In the genomic region with DNA sequence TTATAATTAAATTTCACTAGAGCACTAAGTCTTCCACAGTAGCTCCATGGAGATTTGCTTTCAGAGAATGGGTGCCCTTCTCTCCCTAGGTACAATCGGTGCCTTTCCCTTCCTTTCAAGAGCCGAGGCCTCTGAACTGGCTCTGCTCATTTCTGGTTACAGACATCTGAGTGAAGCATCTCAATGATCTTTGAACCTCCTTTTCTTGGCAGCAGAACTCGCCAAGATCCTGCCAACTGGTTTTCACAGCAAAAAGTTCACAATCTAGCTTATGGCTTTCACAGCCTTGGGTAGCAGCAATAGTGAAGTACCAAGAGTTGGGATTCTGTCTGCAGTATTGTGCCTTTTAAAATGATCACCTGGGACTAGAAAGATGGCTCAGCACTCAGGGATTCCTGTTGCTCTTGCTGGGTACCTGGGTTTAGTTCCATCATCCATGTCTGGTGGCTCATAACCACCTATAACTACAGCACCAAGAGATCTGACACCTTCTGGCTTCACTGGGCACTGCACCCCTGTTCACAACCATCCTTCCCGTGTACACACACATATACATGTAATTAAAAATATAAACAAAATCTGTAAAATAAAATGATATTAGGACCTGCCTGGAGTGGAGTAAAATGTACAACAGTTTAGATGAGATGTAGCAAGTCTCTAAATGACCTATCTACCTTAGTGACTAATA, we compare ENCODE assay signal across 13 mouse cellular contexts.
DNase-seq lines count a peak whose midpoint lies in the region; ATAC-seq and TF ChIP-seq lines count a peak whose summit lies in the region.
"Had no signal": no experiment of that assay in that cellular context is flagged by ENCODE, and none has a peak within 500 bp of the region (broad histone marks: within the 10 kb centered on the region; RNA-seq: fewer than 3 reads in every experiment).

No protein-coding gene starts in this region.

- H3K27me3 ChIP-seq in heart, adult 2 months (ENCODE audit: control insufficient read depth, insufficient read depth, low read length) = no peaks in the 10 kb centered on the region
- H3K27me3 ChIP-seq in kidney, postnatal 0 days (ENCODE audit: insufficient read depth, low read length) = no peaks in the 10 kb centered on the region
- H3K27me3 ChIP-seq in kidney, embryonic 16.5 days (ENCODE audit: insufficient read depth, low read length) = no peaks in the 10 kb centered on the region
- H3K27me3 ChIP-seq in midbrain, postnatal 0 days (ENCODE audit: insufficient read depth, low read length) = no peaks in the 10 kb centered on the region
- H3K27me3 ChIP-seq in midbrain, embryonic 15.5 days (replicated peaks) = no peaks in the 10 kb centered on the region
- H3K27me3 ChIP-seq in stomach, postnatal 0 days (ENCODE audit: control insufficient read depth, insufficient read depth, low read length) = no peaks in the 10 kb centered on the region
- H3K27me3 ChIP-seq: limb, embryonic 12.5 days had no signal

- no peaks in the 10 kb centered on the region for H3K9me3 ChIP-seq in kidney, postnatal 0 days (replicated peaks; ENCODE audit: low read length)
- H3K9me3 ChIP-seq in kidney, embryonic 16.5 days (ENCODE audit: low read length) = no peaks in the 10 kb centered on the region
- no peaks in the 10 kb centered on the region for H3K9me3 ChIP-seq in midbrain, postnatal 0 days (ENCODE audit: low read length)
- no peaks in the 10 kb centered on the region for H3K9me3 ChIP-seq in midbrain, embryonic 15.5 days
- no peaks in the 10 kb centered on the region for H3K9me3 ChIP-seq in stomach, postnatal 0 days (ENCODE audit: control insufficient read depth, low read length)
- H3K9me3 ChIP-seq: embryonic facial prominence, embryonic 10.5 days; limb, embryonic 12.5 days had no signal

- no peak for TF ChIP-seq EP300 in heart, adult 2 months (IDR thresholded peaks at IDR 0.05; ENCODE audit: insufficient read depth, low read depth, low read length)
- TF ChIP-seq EP300 in stomach, postnatal 0 days (optimal IDR thresholded peaks at IDR 0.05) = no peak

- no peak overlapping the region for H3K9ac ChIP-seq in heart, adult 2 months (ENCODE audit: low read depth, low read length)
- no peak overlapping the region for H3K9ac ChIP-seq in kidney, postnatal 0 days (ENCODE audit: low read depth, low read length)
- H3K9ac ChIP-seq in kidney, embryonic 16.5 days (replicated peaks; ENCODE audit: low read length) = no peak overlapping the region
- H3K9ac ChIP-seq in midbrain, postnatal 0 days (replicated peaks; ENCODE audit: low read length, poor library complexity, severe bottlenecking) = no peak overlapping the region
- no peak overlapping the region for H3K9ac ChIP-seq in midbrain, embryonic 15.5 days
- H3K9ac ChIP-seq in stomach, postnatal 0 days (ENCODE audit: low read length) = no peak overlapping the region
- H3K9ac ChIP-seq: limb, embryonic 12.5 days had no signal

- H3K27ac ChIP-seq in heart, adult 2 months = no peak overlapping the region
- no peak overlapping the region for H3K27ac ChIP-seq in kidney, postnatal 0 days
- H3K27ac ChIP-seq in kidney, embryonic 16.5 days (ENCODE audit: low read length) = no peak overlapping the region
- no peak overlapping the region for H3K27ac ChIP-seq in midbrain, postnatal 0 days (ENCODE audit: low read depth, low read length)
- no peak overlapping the region for H3K27ac ChIP-seq in midbrain, embryonic 15.5 days
- H3K27ac ChIP-seq in stomach, postnatal 0 days (replicated peaks) = no peak overlapping the region
- H3K27ac ChIP-seq: embryonic facial prominence, embryonic 10.5 days; limb, embryonic 12.5 days had no signal

- H3K4me1 ChIP-seq in heart, adult 2 months (ENCODE audit: control insufficient read depth, insufficient read depth, low read length) = no peaks in the 10 kb centered on the region
- no peaks in the 10 kb centered on the region for H3K4me1 ChIP-seq in kidney, postnatal 0 days (replicated peaks; ENCODE audit: insufficient read depth, low read length)
- no peaks in the 10 kb centered on the region for H3K4me1 ChIP-seq in kidney, embryonic 16.5 days (ENCODE audit: insufficient read depth, low read length)
- no peaks in the 10 kb centered on the region for H3K4me1 ChIP-seq in midbrain, postnatal 0 days (ENCODE audit: insufficient read depth, low read length)
- H3K4me1 ChIP-seq in midbrain, embryonic 15.5 days = no peaks in the 10 kb centered on the region
- no peaks in the 10 kb centered on the region for H3K4me1 ChIP-seq in stomach, postnatal 0 days (replicated peaks; ENCODE audit: control insufficient read depth, insufficient read depth)
- H3K4me1 ChIP-seq: embryonic facial prominence, embryonic 10.5 days; limb, embryonic 12.5 days had no signal

- peak; percentile 44 for TF ChIP-seq CTCF in heart, adult 2 months (IDR thresholded peaks at IDR 0.05)
- peak; percentile 50 for TF ChIP-seq CTCF in kidney, postnatal 0 days (IDR thresholded peaks at IDR 0.05; ENCODE audit: low read depth)
- peak; percentile 71 for TF ChIP-seq CTCF in midbrain, postnatal 0 days (IDR thresholded peaks at IDR 0.05)
- peak; percentile 55 for TF ChIP-seq CTCF in stomach, postnatal 0 days (IDR thresholded peaks at IDR 0.05; ENCODE audit: low read depth)

- no peak overlapping the region for H3K4me2 ChIP-seq in kidney, postnatal 0 days (ENCODE audit: low read length)
- H3K4me2 ChIP-seq in kidney, embryonic 16.5 days (replicated peaks; ENCODE audit: low read depth, low read length) = no peak overlapping the region
- no peak overlapping the region for H3K4me2 ChIP-seq in midbrain, postnatal 0 days (ENCODE audit: low read depth, low read length, poor library complexity, severe bottlenecking)
- no peak overlapping the region for H3K4me2 ChIP-seq in midbrain, embryonic 15.5 days
- no peak overlapping the region for H3K4me2 ChIP-seq in stomach, postnatal 0 days (replicated peaks; ENCODE audit: low read depth)
- H3K4me2 ChIP-seq: limb, embryonic 12.5 days had no signal

- no peaks in the 10 kb centered on the region for H3K36me3 ChIP-seq in heart, adult 2 months (ENCODE audit: control insufficient read depth, insufficient read depth, low read length)
- no peaks in the 10 kb centered on the region for H3K36me3 ChIP-seq in kidney, postnatal 0 days (ENCODE audit: insufficient read depth, low read length)
- no peaks in the 10 kb centered on the region for H3K36me3 ChIP-seq in kidney, embryonic 16.5 days (ENCODE audit: insufficient read depth, low read length)
- H3K36me3 ChIP-seq in midbrain, postnatal 0 days (ENCODE audit: insufficient read depth, low read length) = no peaks in the 10 kb centered on the region; the same call in 1 of the 2 replicates
- H3K36me3 ChIP-seq in midbrain, embryonic 15.5 days (replicated peaks) = 0 out of 2 replicates have a peak, but pooled peaks cover 11% of the 10 kb centered on the region
- H3K36me3 ChIP-seq in stomach, postnatal 0 days (ENCODE audit: control insufficient read depth, insufficient read depth, low read length) = no peaks in the 10 kb centered on the region
- H3K36me3 ChIP-seq: embryonic facial prominence, embryonic 10.5 days; limb, embryonic 12.5 days had no signal

- intact Hi-C loops in heart, adult 2 months (cut with DNase I) = no loop called here

- WGBS in heart, adult 2 months = 75% methylated on average over 4 of the region's 4 CpGs
- WGBS in kidney, postnatal 0 days = 81% methylated on average over 4 of the region's 4 CpGs
- WGBS in kidney, embryonic 16.5 days = 81% methylated on average over 4 of the region's 4 CpGs
- WGBS in midbrain, postnatal 0 days = 78% methylated on average over 4 of the region's 4 CpGs
- WGBS in midbrain, embryonic 15.5 days = 87% methylated on average over 4 of the region's 4 CpGs
- 70% methylated on average over 4 of the region's 4 CpGs for WGBS in stomach, postnatal 0 days

- no peak for TF ChIP-seq POLR2A in heart, adult 2 months (IDR thresholded peaks at IDR 0.05; ENCODE audit: insufficient read depth, low read depth, low read length)

- no peak for DNase-seq in heart, adult 2 months
- DNase-seq in heart, adult 9 months (ENCODE audit: low spot score in 2 of 2) = no peak
- DNase-seq in kidney, postnatal 0 days (ENCODE audit: low spot score) = no peak
- DNase-seq in midbrain, postnatal 0 days (ENCODE audit: low spot score) = peak; percentile 24
- no peak for DNase-seq in stomach, postnatal 0 days (ENCODE audit: low spot score)
- no peak for DNase-seq in layer of hippocampus, postnatal 25 days (ENCODE audit: extremely low spot score in 1 of 2, low spot score in 1 of 2)
- DNase-seq: thymus, postnatal 14 days had no signal

- no peaks in the 10 kb centered on the region for H3K79me2 ChIP-seq in heart, adult 2 months (replicated peaks; ENCODE audit: control insufficient read depth, insufficient read depth, low read length)

- no peak overlapping the region for H3K4me3 ChIP-seq in heart, adult 2 months
- H3K4me3 ChIP-seq in kidney, postnatal 0 days (replicated peaks; ENCODE audit: low read depth, low read length) = no peak overlapping the region
- no peak overlapping the region for H3K4me3 ChIP-seq in kidney, embryonic 16.5 days (ENCODE audit: low read length)
- H3K4me3 ChIP-seq in midbrain, postnatal 0 days (ENCODE audit: low read depth, low read length) = no peak overlapping the region
- H3K4me3 ChIP-seq in midbrain, embryonic 15.5 days = no peak overlapping the region
- no peak overlapping the region for H3K4me3 ChIP-seq in stomach, postnatal 0 days (ENCODE audit: low read depth, low read length)
- H3K4me3 ChIP-seq: embryonic facial prominence, embryonic 10.5 days; limb, embryonic 12.5 days had no signal

- ATAC-seq in kidney, postnatal 0 days (replicated peaks; ENCODE audit: low FRiP score, low read depth) = no peak
- ATAC-seq in kidney, embryonic 16.5 days (ENCODE audit: low FRiP score, low TSS enrichment) = no peak
- no peak for ATAC-seq in midbrain, postnatal 0 days (ENCODE audit: low FRiP score)
- no peak for ATAC-seq in midbrain, embryonic 15.5 days (replicated peaks)
- ATAC-seq in stomach, postnatal 0 days (ENCODE audit: low FRiP score, low TSS enrichment) = no peak
- ATAC-seq: activated CD4-positive, CD25-positive, alpha-beta regulatory T cell, adult 4 months; CD4-positive, CD25-positive, alpha-beta regulatory T cell, adult 4 months had no signal
